Mouse (Mus musculus) liver, postnatal 0 days (tissue): ENCODE measurements around the gene Spsb1.

Source experiments
- CTCF ChIP-seq: sonication (generic); IDR thresholded peaks from 2 replicates; pipeline ENCODE4 v1.5.1; 2016; ENCODE audit warnings: antibody characterized with exemption, low read depth
- EP300 ChIP-seq: IDR thresholded peaks from 2 replicates; pipeline ENCODE4 v1.6.1; 2016; ENCODE audit warnings: antibody characterized with exemption, low read depth, mild to moderate bottlenecking

GRCm38 (mm10) chr4:149945194-149945593 is 9.6 kb downstream of the Spsb1 start:
- TF ChIP-seq CTCF (no peak), EP300 (no peak)
